Mouse (Mus musculus) spleen, postnatal 14 days (tissue): ENCODE data around the gene Pak2.
"Not testable (repeated sequence)": the region's sequence is repeated elsewhere in the genome, so short reads cannot be mapped to it uniquely, and the experiment has no call there.

Source experiments
- DNase-seq, 2 experiments: peaks; one replicate each; pipeline ENCODE4 v3.0.0; 2021 to 2022; ENCODE audit warnings: low spot score in 2 of 2

The Pak2 gene

GRCm38 (mm10) chr16:32091466-32091865 is 12.3 kb upstream of the Pak2 start:
- DNase-seq, result no peak

GRCm38 (mm10) chr16:32087629-32088443 is 8.7 kb upstream of the Pak2 start:
- no peak for DNase-seq

GRCm38 (mm10) chr16:32078408-32078990 is 643 bp downstream of the Pak2 start:
- DNase-seq, result no peak

- no peak for DNase-seq
These were observed 1.3 kb downstream of the Pak2 start for GRCm38 (mm10) chr16:32077648-32078407.

DNA sequence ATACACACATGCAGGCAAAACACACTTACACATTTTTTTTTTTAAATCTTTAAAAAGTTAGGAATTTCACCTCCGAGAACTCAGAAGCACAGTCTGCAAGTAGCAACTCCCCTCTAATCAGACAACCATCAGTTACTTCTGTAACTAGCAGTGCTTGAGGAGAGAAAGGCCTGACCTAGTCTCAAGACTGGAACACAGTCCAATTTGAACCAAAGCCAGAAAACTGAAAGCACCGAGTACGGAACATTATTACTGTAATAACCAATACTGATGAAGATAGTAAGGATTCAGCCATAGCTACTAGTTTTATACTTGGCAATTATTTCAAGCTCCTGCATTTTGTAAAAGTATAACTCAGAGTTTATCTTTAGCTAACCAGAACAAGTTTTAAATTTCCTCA is 2.7 kb downstream of the Pak2 start:
- no peak for DNase-seq

GRCm38 (mm10) chr16:32075762-32076161 is 3.4 kb downstream of the Pak2 start:
- DNase-seq, result no peak

- DNase-seq, result not testable (repeated sequence)
These were observed 9.1 kb downstream of the Pak2 start for GRCm38 (mm10) chr16:32070070-32070469.

GRCm38 (mm10) chr16:32068389-32069300 is 10.5 kb downstream of the Pak2 start:
- DNase-seq, result no peak

GRCm38 (mm10) chr16:32066899-32067298 is 12.2 kb downstream of the Pak2 start:
- DNase-seq, result no peak

GRCm38 (mm10) chr16:32063900-32064299 is 15.2 kb downstream of the Pak2 start:
- no peak for DNase-seq

GRCm38 (mm10) chr16:32062226-32062625 is 16.9 kb downstream of the Pak2 start:
- no peak for DNase-seq

GRCm38 (mm10) chr16:32059840-32060523 is 19.2 kb downstream of the Pak2 start:
- no peak for DNase-seq

GRCm38 (mm10) chr16:32058817-32059216 is 20.3 kb downstream of the Pak2 start:
- no peak for DNase-seq

DNA sequence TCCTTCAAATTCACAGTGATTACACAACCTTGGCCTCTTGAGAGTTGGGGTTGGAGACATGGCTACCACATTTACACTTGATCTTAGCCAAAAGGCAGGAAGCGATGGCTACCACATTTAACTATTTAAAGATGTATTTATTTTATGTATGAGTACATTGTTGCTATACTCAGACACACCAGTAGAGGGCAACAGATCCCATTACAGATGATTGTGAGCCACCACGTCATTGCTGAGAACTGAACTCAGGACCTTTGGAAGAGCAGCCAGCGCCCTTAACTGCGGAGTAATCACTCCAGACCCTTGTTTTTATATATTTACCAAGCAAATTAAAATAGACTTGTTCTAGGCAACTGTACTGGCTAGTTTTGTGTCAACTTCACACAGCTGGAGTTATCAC is 36.8 kb downstream of the Pak2 start:
- no peak for DNase-seq

GRCm38 (mm10) chr16:32019678-32020077 is 59.5 kb downstream of the Pak2 start:
- no peak for DNase-seq

GRCm38 (mm10) chr16:32010330-32010729 is 68.8 kb downstream of the Pak2 start:
- no peak for DNase-seq

GRCm38 (mm10) chr16:32009913-32010312 is 69.2 kb downstream of the Pak2 start:
- DNase-seq, result no peak

DNA sequence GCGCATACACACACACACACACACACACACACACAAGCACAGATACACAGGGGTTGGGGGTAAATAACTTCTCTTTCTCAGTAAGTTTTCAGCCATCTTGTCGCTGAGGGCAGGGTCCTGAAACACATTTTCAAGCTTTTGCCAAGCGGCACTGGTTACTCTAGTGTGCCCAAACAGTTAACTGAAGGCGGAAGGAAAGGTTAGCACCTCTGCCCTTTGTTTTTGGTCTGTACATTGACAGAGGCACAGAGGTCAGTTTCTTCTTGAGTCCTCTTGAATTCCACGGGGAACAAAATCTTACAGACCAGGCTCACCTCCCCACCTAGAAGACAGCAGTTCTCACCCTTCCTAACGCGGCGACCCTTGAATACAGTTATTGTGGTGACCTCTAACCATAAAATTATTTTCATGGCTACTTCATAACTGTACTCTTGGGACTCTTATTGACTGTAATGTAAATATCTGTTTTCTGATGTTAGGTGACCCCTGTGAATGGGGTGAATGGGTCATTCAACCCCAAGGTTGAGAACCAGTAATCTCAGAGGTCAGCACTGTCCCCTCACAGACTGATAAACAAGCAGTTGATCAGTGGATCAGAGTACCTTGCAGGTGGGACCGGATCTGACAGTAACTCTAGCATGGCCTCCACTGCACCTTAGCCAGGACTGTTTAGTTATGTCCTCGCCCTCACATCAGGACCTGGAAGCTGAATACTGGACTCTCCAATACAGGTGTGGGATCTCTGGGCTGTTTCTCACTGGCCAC is 70.4 kb downstream of the Pak2 start:
- no peak for DNase-seq

GRCm38 (mm10) chr16:32004731-32005130 is 74.4 kb downstream of the Pak2 start:
- DNase-seq, result no peak
